Mouse (Mus musculus) frontal cortex, postnatal 36 days (tissue): Measurements from ENCODE around the gene Ranbp1.
A peak's percentile ranks its signal among the peaks of the same experiment; 100 is the strongest.

Source experiments
- DNase-seq, 2 experiments: peaks; one replicate each; pipeline ENCODE4 v3.0.0; 2022; ENCODE audit warnings: low spot score in 2 of 2

The Ranbp1 gene

GRCm38 (mm10) chr16:18234671-18235388, 13.7 kb downstream of the Ranbp1 start, which contains the start of gene Zdhhc8:
TSS of gene Zdhhc8 (minus strand) at chr16:18235136.
- DNase-seq: peak; percentile 76 to 79

DNA sequence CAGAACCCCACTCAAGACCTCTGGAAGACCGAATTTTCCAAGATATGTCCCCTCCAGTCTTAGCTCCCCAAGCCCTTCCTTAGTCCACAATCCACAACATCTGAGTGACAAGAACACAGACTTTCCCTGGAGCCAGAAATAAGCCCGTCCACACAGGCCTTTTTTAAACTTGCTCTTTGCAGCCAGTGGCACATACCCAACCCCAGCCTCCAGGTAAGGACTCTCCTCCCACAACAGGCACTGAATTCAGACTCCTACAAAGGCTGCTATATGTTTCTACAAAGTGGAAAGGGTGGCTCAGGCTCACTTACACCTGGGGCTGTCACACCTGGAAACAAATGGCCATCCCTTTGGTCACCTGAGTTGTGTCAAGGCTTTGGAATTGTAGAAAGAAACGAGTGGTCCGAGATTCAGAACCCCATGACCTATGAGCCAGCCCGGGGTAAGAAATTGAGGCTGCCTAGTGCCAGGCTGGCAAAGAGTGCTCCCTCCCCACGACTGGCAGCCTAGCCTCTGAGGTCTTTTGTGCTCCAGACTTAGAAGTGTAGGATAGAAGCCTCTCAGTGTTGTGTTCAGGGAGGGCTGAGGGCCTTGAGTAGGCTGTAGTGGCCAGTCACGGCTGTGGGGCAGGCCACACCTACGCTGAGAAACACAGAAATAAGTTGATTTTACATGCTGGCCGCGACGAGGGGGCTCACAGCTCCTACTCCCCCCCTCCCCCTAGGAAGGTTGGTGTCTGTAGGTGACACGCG, 14.4 kb downstream of the Ranbp1 start:
- no peak for DNase-seq

GRCm38 (mm10) chr16:18233451-18233850, 15.1 kb downstream of the Ranbp1 start:
- DNase-seq: no peak

DNA sequence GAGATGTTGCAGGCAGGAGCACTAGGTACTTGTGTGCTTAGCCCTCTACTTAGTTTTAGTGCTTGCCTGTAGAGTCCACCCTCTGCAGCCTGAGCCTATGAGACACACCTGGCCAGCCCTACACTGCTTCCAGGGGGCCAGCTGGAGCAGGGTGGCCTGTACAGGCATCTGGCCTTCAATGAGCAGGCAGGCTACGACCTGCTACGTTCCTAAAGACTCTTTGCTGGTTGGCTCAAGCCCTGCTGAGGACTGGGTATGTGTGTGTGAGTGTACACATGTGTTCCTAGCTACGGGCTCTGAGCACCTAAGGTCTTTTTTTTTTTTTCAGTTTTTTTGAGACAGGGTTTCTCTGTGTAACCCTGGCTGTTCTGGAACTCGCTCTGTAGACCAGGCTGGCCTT, 17.1 kb downstream of the Ranbp1 start:
- DNase-seq: no peak

GRCm38 (mm10) chr16:18231047-18231446, 17.5 kb downstream of the Ranbp1 start:
- no peak for DNase-seq

DNA sequence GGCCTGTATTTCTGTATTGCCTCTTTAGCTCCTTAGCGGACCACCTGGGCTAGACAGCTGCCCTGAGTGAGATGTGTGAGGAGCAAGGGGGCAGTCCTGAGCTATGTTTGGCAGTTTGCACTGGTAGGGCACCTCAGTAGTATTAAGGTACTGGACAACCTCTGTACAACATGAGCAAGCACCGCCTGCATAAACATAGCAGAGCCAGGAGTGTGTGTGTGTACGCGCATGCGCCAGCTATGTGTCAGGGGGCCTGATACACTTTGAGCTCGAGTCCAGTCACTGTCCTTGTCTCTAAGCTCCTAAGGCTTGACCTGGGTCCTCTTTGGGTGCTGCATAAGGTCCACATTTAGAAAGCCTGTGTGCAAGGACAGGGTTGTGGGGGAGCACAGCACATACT, 17.9 kb downstream of the Ranbp1 start:
- DNase-seq: no peak

DNA sequence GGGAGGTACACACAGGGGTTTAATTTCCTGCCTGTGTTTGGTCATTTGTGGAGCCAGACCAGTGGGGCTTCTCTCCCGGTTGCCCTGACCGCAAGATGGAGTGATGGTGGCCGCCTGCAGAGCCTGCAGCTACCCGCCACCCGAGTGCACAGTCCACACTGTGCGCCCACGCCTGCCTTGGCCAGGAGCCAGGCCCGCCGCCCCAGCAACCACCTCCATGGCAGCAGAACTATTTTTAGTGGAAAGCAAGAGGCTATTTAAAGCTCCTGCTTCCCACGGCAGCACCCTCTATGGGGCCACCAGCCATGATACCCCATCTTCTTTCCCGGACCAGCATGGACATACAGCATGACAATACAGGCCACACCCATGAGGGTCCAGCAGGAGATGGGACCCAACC, 18.9 kb downstream of the Ranbp1 start:
- peak; percentile 89 to 95 for DNase-seq

DNA sequence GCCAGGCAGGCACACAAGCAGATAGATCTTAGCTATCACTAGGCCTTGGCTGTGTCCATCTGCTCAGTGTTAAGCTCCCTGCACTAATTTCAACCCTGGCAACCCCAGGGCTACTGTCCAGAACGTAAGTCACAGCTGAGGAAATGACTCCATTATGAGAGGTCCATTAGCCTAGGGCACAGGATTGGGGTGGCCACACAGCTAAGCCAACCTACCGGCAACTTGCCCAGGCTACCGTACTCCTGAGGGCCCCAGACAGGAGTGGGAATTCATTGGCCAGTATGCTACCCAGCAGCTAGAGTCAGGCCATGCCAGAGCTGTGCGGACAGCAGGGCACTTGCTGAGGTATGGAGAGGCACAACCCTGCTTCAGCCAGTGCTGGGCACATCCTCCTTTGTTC, 19.7 kb downstream of the Ranbp1 start:
- DNase-seq: no peak

DNA sequence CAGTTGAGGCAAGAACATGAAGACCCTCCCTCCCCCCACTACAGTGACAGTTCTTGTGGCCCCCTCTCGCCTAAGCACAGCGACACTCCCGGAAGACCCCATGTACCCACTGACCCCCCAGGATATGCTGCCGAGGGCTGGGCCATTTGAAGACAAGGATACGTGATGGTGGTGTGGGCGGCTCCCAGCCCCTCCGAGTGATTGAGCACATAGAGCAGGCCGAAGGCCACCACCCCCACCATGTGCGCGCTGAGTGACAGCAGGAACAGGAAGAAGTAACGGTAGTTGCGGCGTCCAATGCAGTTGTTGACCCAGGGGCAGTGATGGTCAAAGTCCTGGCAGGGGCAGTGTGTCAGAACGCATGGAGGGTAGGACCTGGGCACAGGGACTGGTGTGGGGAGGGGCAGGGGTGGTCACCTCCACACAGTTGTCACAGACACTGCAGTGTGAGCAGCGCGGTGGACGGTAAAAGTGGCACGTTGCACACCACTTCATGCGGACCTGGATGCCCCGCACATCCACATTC, 20.6 kb downstream of the Ranbp1 start:
- no peak for DNase-seq

- DNase-seq: no peak
Observed at GRCm38 (mm10) chr16:18227187-18227586, 21.3 kb downstream of the Ranbp1 start.

DNA sequence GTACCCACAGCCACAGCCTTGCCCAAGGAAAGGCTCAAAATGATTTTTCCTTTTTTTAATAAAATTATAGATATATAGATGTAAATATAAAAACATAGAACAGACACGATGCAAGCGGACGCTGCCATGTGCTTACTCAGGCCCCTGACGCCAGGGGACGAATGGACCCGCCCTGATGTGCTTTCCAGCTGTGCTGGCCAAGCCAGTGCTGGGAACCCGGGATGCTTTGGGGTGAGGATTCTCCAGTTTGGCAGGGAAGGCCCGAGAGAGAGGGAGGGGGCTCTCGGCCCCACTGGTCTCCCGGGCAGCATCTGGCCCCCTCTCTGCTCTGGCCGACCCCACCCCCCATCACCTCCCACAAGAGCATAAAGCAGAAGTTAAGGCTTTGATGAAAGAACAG, 26.3 kb downstream of the Ranbp1 start:
- no peak for DNase-seq

GRCm38 (mm10) chr16:18221543-18221898, 27.0 kb downstream of the Ranbp1 start:
- DNase-seq: no peak

- DNase-seq: no peak
Observed at GRCm38 (mm10) chr16:18220856-18221542, 27.5 kb downstream of the Ranbp1 start.

GRCm38 (mm10) chr16:18220001-18220400, 28.5 kb downstream of the Ranbp1 start:
- no peak for DNase-seq

- DNase-seq: no peak
Observed at GRCm38 (mm10) chr16:18218580-18218996, 29.9 kb downstream of the Ranbp1 start.

DNA sequence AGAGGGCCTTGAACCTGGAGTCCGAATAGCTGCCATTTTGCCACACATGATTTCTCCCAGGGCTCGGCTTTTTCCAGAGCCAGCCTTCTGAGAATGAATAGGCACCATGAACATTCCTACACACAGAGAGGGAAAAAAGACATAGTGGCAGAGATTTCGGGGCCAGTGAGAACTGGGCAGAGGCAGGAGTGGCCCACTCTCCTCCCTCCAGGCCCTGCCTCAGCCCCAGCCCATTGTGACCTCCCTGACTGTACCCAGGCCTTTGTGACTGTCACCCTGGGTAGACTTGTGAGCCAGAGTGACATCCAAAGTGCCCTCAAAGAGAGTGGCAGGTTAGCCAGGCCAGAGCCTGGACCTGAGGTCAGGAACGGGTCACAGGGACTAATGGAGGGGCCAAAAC, 31.0 kb downstream of the Ranbp1 start, which contains the start of gene Ccdc188:
TSS of gene Ccdc188 (plus strand) at position 301 of the 400 bp plus-strand sequence.
- no peak for DNase-seq

DNA sequence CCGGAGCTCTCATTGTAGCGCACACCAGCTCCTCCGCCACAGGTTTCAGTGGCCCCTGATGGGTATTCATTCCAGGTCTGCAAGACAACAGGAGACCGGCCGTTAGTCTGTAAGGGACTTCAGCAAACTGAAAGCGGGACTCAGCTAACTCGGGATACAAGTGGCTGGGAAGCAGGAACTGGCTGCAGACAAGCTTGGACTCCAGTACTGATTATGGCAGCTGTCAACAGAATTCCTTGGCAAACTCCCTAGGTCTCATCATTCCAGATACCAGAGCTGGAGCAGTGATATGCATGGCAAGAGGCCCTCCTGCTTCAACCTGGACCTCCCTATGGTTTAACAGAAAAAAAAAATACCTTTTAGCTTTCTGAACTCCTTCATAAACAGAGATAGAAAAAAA, 33.7 kb downstream of the Ranbp1 start:
- DNase-seq: no peak

GRCm38 (mm10) chr16:18213689-18214088, 34.8 kb downstream of the Ranbp1 start:
- peak; percentile 65 to 80 for DNase-seq

DNA sequence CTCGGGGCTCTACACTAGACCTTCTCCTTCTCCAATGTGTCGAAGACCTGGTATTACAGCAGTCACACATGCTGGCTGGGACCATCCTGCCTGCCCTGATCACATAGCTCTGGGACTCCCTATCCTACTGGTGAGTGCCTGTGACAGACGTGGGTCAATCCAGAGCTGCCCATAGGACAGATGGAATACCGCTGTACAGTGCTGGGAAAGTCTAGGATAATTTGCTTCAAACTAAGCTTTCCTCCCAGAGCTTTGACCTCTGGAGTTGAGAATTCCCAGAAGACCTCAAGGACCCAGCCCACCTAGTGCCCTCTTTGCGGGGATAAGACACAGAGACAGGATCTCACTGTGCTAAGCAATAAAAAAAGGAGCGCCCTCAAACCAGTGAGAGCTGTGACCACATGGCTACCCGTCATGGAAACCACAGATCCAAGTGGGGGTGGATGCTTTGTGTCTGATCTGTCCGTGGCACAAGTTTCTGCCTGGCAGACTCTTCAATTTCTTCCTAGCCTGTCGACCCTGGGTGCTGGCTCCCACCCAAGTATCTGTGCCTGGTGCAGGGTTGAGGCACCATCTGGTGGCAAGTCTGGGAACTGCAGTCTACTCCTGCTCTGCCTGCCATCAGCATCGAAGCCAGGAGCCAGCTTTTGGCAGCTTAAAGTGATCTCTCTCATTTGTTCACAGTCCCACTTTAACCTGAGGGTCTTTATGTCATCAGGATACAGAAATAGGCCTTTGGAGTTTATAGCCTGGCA, 36.9 kb downstream of the Ranbp1 start:
- peak; percentile 95 for DNase-seq

DNA sequence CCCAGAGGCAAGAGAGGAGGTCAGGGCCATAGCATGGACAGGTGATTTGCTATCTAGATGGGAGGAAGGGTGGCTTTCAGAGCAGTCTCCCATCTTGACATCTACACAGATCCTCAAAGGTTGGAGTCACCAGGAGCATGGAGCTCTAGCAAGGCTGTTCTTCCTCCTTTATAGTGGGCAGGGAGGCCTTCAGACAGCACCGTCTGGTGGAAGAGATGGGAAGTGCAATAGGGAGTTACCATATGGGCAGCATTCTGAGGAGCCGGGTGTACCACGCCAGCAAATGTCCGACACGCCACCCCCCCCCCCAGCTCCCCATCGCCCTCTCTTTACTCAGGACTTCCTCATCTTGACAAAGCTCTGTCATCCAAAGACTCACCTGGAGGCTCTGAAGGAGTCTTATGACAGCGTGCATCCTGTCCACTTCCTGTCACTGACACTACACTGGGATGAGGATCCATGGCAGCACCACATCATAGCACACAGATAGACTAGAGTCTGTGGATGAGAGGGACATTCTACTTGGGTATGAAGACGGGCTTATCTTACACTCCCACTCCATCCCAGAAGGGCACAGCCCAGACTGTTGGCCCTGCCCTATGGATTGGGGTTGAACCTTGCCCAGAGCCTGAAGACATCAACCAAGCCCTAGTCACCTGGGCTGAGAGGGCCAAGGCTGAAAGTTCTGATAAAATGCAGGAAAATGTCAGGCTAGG, 37.7 kb downstream of the Ranbp1 start:
- DNase-seq: peak; percentile 75 to 84
